Mouse (Mus musculus): ENCODE results near the gene 1500011B03Rik. TPM values are rescaled to one million over a fixed set of nuclear protein-coding genes. Genes with fewer than 3 reads are reported as not detected.

Gene 1500011B03Rik
- total RNA-seq, 2 experiments from 2014 or later, result 160 to 161 TPM

GRCm38 (mm10) chr5:114809826-114810225 is 13.4 kb downstream of the 1500011B03Rik start:
- no peak for DNase-seq (ENCODE audit: low spot score in 2 of 2)

- DNase-seq (ENCODE audit: low spot score in 2 of 2), result no peak
These were observed 14.0 kb downstream of the 1500011B03Rik start for GRCm38 (mm10) chr5:114809181-114809756.

- no peak for DNase-seq (ENCODE audit: low spot score in 2 of 2)
These were observed 14.9 kb downstream of the 1500011B03Rik start for GRCm38 (mm10) chr5:114808385-114808784.

GRCm38 (mm10) chr5:114807893-114808292 is 15.4 kb downstream of the 1500011B03Rik start:
- DNase-seq (ENCODE audit: low spot score in 2 of 2), result no peak

- DNase-seq (ENCODE audit: low spot score in 2 of 2), result no peak
These were observed 15.8 kb downstream of the 1500011B03Rik start for GRCm38 (mm10) chr5:114807468-114807867.

- no peak for DNase-seq (ENCODE audit: low spot score in 2 of 2)
These were observed 16.2 kb downstream of the 1500011B03Rik start for GRCm38 (mm10) chr5:114807063-114807462.

- DNase-seq (ENCODE audit: low spot score in 2 of 2), result no peak
These were observed 16.6 kb downstream of the 1500011B03Rik start for GRCm38 (mm10) chr5:114806636-114807035.

- DNase-seq (ENCODE audit: low spot score in 2 of 2), result no peak
These were observed 17.6 kb downstream of the 1500011B03Rik start for GRCm38 (mm10) chr5:114805436-114806350.

GRCm38 (mm10) chr5:114804958-114805357 is 18.3 kb downstream of the 1500011B03Rik start:
- DNase-seq (ENCODE audit: low spot score in 2 of 2), result peak; percentile 62 to 73

- DNase-seq (ENCODE audit: low spot score in 2 of 2), result no peak
These were observed 18.9 kb downstream of the 1500011B03Rik start for GRCm38 (mm10) chr5:114804335-114804734.

GRCm38 (mm10) chr5:114803231-114803630 is 20.0 kb downstream of the 1500011B03Rik start:
- no peak for DNase-seq (ENCODE audit: low spot score in 2 of 2)

- DNase-seq (ENCODE audit: low spot score in 2 of 2), result no peak
These were observed 21.4 kb downstream of the 1500011B03Rik start for GRCm38 (mm10) chr5:114801841-114802240.

GRCm38 (mm10) chr5:114801049-114801448 is 22.2 kb downstream of the 1500011B03Rik start:
- no peak for DNase-seq (ENCODE audit: low spot score in 2 of 2)

- no peak for DNase-seq (ENCODE audit: low spot score in 2 of 2)
These were observed 23.4 kb downstream of the 1500011B03Rik start for GRCm38 (mm10) chr5:114799848-114800247.

- no peak for DNase-seq (ENCODE audit: low spot score in 2 of 2)
These were observed 26.0 kb downstream of the 1500011B03Rik start for GRCm38 (mm10) chr5:114797253-114797652.

GRCm38 (mm10) chr5:114796299-114797012 is 26.8 kb downstream of the 1500011B03Rik start:
- DNase-seq (ENCODE audit: low spot score in 2 of 2), result no peak

GRCm38 (mm10) chr5:114795653-114796052 is 27.6 kb downstream of the 1500011B03Rik start:
- DNase-seq (ENCODE audit: low spot score in 2 of 2), result no peak

- no peak for DNase-seq (ENCODE audit: low spot score in 2 of 2)
These were observed 28.0 kb downstream of the 1500011B03Rik start for GRCm38 (mm10) chr5:114795231-114795630.

- no peak for DNase-seq (ENCODE audit: low spot score in 2 of 2)
These were observed 28.7 kb downstream of the 1500011B03Rik start for GRCm38 (mm10) chr5:114794609-114795008.

GRCm38 (mm10) chr5:114793317-114793716 is 30.0 kb downstream of the 1500011B03Rik start:
- DNase-seq (ENCODE audit: low spot score in 2 of 2), result no peak

GRCm38 (mm10) chr5:114785196-114785595 is 38.1 kb downstream of the 1500011B03Rik start:
- no peak for DNase-seq (ENCODE audit: low spot score in 2 of 2)
